Mouse (Mus musculus) layer of hippocampus, adult 11-12 months (tissue): ENCODE data around the gene Snx5.

ENCODE experiments used
- DNase-seq: peaks from one replicate; pipeline ENCODE4 v3.0.0; 2022; ENCODE audit warnings: low spot score

The Snx5 gene

GRCm38 (mm10) chr2:144267004-144267730, 3.5 kb downstream of the Snx5 start:
- DNase-seq: no peak

- DNase-seq: peak; percentile 42
These were observed 4.6 kb downstream of the Snx5 start for GRCm38 (mm10) chr2:144265916-144266683.

DNA sequence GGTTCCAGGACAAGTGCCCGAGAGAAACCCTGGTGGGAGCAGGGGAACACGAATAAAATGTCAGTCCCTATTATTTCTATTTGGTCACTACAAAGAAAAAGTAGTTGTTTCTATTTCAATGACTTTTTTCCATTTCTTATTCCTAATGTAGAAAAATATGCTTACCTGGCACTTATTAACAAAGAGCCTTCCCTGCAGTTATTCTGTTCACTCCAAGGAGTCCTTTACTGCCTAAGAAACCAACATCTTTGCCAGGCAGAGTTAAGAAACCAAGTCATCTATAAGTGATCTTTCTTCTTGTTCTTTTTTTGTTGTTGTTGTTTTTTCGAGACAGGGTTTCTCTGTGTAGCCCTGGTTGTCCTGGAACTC, 5.6 kb downstream of the Snx5 start:
- no peak for DNase-seq

GRCm38 (mm10) chr2:144264398-144265119, 6.1 kb downstream of the Snx5 start:
- no peak for DNase-seq

- no peak for DNase-seq
These were observed 7.9 kb downstream of the Snx5 start for GRCm38 (mm10) chr2:144262837-144263236.

- DNase-seq: no peak
These were observed 20.6 kb downstream of the Snx5 start for GRCm38 (mm10) chr2:144250111-144250510.

DNA sequence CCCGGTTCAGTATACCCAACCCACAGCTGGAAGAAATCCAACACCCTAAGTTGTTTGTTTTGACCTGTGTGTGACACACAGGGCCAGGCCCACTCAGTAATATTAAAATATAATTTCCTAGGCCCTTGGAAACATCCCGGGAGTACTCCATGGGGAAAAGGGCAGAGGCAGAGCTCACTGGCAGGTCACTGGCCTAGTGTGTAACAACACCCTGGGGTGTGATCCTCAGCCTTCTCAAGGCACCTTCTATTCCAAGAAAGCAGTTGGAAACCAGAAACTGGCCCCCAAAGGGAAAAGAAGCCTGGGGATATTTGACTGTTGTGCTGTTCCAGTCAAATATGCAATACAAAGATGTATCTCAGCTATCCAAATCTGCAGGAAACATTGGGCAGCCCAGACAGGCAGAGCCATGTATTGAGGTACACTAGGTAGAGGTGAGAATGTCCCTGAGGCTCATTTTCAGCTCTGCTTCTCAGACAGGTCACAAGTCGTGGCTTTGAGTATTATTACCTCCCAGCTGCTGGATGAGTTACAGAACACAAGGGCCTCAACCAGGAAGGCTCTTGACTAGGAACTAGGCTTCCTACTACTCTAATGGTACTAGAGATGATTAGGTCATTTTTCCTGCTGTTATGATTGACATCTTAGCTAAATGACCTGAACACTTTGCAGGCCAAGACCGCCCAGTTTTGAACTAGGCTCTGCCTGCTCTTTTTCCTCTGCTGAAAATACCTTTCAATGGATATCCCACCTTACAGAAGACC, 21.9 kb downstream of the Snx5 start:
- DNase-seq: no peak

DNA sequence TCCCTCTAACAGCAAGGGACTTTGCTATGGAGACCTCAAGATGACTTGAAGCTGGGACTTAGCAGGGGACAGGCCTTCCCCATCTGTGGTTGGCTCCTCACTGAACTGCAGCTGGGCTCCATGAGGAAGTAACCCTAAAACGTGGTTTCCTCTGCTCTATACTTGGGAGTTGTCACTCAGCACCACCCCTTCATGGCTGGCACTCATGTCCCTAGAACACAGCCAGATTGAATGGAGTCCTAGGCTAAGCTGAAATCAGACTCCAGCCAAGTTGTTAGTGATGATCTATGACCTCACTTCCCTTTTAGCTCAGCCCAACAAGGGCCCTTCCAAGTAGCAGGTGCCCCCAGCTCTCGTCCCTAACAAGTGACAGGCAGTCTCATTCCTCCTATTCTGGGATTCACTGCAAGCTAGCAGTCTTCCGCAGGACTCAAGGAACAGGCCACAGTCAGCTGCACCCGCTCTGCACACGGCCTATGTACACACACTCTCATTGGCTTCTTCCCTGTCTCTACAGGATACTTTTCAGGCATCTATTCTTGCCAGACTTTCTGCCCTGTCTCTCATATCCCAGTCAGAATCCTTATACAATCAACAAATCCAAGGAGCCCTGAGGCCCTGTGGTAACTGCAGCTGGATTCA, 23.2 kb downstream of the Snx5 start:
- DNase-seq: peak; percentile 45

- no peak for DNase-seq
These were observed 24.4 kb downstream of the Snx5 start for GRCm38 (mm10) chr2:144246270-144246669.

DNA sequence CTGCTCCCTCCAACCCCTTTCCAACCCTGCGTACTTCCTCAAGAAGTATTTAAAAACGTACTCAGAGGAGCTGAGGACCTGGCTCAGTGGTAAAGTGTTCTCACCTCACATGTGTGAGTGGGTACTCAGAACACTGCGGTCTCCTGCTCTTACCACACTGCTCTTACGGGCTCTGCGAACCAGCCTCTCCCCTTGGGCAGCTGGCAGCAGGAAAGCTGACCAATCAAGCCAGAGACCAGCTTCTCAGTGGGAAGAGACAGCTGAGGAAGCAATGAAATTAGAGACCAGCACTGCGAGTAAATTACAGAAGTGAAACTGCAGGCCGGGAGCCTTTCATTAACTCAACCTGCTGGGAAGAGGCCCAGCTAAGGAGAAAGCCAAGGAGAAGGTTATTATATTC, 25.2 kb downstream of the Snx5 start:
- DNase-seq: peak; percentile 38

DNA sequence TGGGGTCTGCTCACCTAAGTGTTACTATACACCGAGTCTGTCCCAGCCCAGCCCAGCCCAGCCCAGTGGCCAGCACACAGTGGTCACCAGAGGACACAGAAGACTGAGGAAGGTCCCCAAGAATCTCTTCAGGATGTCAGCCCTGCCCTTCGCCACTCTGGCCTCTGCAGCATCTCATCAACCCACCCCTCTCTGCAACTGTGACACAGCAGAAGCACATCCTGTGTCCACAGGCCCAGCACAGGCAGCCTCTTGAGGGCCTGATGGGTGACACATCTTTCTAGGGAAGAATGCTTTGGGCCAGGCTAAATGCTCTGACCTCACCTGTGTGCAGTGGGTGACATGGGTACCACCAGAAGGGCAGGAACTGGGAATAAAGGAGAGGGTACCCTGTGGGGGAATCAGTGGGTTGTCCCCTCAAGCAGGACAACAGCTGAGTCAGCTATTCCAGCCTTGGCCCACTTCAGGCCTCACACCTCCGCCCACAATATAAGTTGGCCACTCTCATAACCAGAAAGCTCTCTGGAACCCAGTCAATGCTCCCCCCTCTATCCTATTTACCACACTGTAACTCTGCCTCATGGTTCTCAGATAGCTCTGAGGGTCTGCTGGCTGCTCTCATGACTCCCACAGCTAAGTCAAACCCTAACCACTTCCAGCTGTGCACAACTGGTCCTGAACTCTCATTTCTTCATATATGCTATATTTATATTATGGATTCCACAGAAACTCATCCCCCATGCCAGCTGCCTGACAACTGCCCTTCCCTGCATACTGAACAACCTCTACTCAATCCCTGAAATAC, 30.4 kb downstream of the Snx5 start:
- no peak for DNase-seq

- no peak for DNase-seq
These were observed 31.4 kb downstream of the Snx5 start for GRCm38 (mm10) chr2:144239318-144239717.

- no peak for DNase-seq
These were observed 32.4 kb downstream of the Snx5 start for GRCm38 (mm10) chr2:144238341-144238740.

- no peak for DNase-seq
These were observed 33.7 kb downstream of the Snx5 start for GRCm38 (mm10) chr2:144236791-144237584.

GRCm38 (mm10) chr2:144235776-144236175, 34.9 kb downstream of the Snx5 start:
- DNase-seq: no peak

DNA sequence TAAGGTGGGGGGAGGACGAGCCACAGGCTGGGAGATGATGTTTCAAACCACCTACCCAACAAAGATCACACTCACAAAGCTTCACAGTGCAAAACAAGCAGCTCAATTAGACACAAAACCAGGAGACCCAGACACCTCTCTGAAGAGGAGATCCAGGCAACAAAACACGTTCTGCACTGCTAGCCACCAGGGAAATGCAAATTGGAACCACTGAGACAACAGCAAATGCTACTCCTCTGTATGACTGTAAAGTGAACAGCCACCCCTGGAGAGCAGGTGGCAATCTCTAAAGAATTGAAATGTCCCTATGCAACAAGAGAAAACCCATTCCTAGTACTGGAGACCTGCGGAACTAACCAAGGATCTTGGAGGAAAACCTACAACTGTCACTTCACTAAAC, 37.2 kb downstream of the Snx5 start:
- no peak for DNase-seq

GRCm38 (mm10) chr2:144231115-144231514, 39.6 kb downstream of the Snx5 start:
- DNase-seq: no peak

- DNase-seq: no peak
These were observed 40.2 kb downstream of the Snx5 start for GRCm38 (mm10) chr2:144230498-144230897.

- no peak for DNase-seq
These were observed 41.1 kb downstream of the Snx5 start for GRCm38 (mm10) chr2:144229647-144230046.
